Mouse (Mus musculus): Measurements from ENCODE around the gene 4933424G06Rik. TPM values are rescaled to one million over a fixed set of nuclear protein-coding genes. Genes with fewer than 3 reads are reported as not detected.
A peak's percentile ranks its signal among the peaks of the same experiment; 100 is the strongest.

Gene 4933424G06Rik
- polyA plus RNA-seq, 1 experiment from 2014 or later, result not detected

DNA sequence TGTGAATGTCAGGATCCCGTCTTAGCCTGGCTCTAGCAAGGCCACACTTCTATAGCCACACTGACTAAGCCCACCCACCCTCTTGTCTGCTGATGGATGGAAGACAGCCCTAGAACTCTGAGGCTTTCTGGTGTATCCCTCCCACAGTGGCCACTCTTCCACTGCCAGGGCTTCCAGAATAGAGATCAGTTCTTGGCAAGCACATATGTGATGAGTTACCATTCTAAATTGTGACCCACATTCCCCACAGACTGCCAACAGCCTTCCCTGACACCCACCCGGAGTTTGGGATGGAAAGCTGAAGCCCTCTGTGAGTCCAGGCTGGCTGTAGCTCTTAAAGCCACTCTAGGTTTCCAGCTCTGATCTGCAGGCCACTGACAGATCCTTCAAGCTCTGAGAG is 2.8 kb upstream of the 4933424G06Rik start:
- peak overlapping the region; percentile 16; the same call in 1 of the 2 replicates for H3K27ac ChIP-seq (ENCODE audit: low read length)
- no peaks in the 10 kb centered on the region for H3K27me3 ChIP-seq (ENCODE audit: control insufficient read depth, insufficient read depth, low read length)
- 56% methylated on average over 2 of the region's 2 CpGs for WGBS
- no peak overlapping the region for H3K4me3 ChIP-seq (ENCODE audit: low read length)
- ATAC-seq (replicated peaks; ENCODE audit: extremely low read depth, insufficient read depth, low FRiP score), result no peak
- peaks cover 21% of the 10 kb centered on the region for H3K4me1 ChIP-seq (ENCODE audit: control insufficient read depth, insufficient read depth, low read length)
- H3K4me2 ChIP-seq (ENCODE audit: low read depth, low read length), result no peak overlapping the region
- H3K9me3 ChIP-seq (replicated peaks; ENCODE audit: control insufficient read depth, low read length), result no peaks in the 10 kb centered on the region
- peaks cover 38% of the 10 kb centered on the region for H3K36me3 ChIP-seq (ENCODE audit: control insufficient read depth, insufficient read depth)
- no peak overlapping the region for H3K9ac ChIP-seq (ENCODE audit: low read length)

GRCm38 (mm10) chr1:36707797-36708196 is 2.2 kb upstream of the 4933424G06Rik start:
- no peak for ATAC-seq (replicated peaks; ENCODE audit: extremely low read depth, insufficient read depth, low FRiP score)
- Histone ChIP-seq H3K27ac (ENCODE audit: low read length) (no peak overlapping the region), H3K4me3 (ENCODE audit: low read length) (no peak overlapping the region), H3K27me3 (ENCODE audit: control insufficient read depth, insufficient read depth, low read length) (no peaks in the 10 kb centered on the region), H3K36me3 (ENCODE audit: control insufficient read depth, insufficient read depth) (peaks cover 32% of the 10 kb centered on the region), H3K9me3 (replicated peaks; ENCODE audit: control insufficient read depth, low read length) (no peaks in the 10 kb centered on the region), H3K4me2 (ENCODE audit: low read depth, low read length) (no peak overlapping the region), H3K9ac (ENCODE audit: low read length) (no peak overlapping the region), H3K4me1 (ENCODE audit: control insufficient read depth, insufficient read depth, low read length) (peaks cover 21% of the 10 kb centered on the region)
- 83% methylated on average over 3 of the region's 3 CpGs for WGBS

DNA sequence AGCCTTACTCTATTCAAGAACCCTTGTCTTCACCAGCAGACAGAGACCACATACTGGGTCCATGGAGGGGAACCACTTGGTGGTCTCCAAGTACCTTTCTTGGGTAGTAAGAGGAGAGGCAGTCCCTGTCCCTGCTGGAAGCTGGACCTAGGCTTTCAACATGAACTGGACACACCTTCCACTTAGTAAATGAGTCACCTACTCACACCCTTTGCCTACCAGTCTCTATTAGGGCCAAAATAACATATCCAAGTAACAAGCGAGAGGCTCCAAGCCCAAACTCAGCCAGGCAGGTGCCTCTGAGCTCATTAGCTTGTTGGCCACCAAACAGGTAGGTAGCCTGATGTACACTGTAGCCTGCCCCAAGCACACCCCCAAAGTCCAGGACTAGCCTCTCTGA is 1.3 kb upstream of the 4933424G06Rik start:
- Histone ChIP-seq H3K36me3 (ENCODE audit: control insufficient read depth, insufficient read depth) (peaks cover 24% of the 10 kb centered on the region), H3K9me3 (replicated peaks; ENCODE audit: control insufficient read depth, low read length) (no peaks in the 10 kb centered on the region), H3K27me3 (ENCODE audit: control insufficient read depth, insufficient read depth, low read length) (no peaks in the 10 kb centered on the region), H3K4me3 (ENCODE audit: low read length) (peak overlapping the region; percentile 93), H3K9ac (ENCODE audit: low read length) (peak overlapping the region; percentile 96), H3K4me2 (ENCODE audit: low read depth, low read length) (peak overlapping the region; percentile 89), H3K4me1 (ENCODE audit: control insufficient read depth, insufficient read depth, low read length) (peaks cover 21% of the 10 kb centered on the region), H3K27ac (ENCODE audit: low read length) (peak overlapping the region; percentile 90; the same call in 1 of the 2 replicates)
- WGBS, result 62% methylated on average over 1 of the region's 1 CpGs
- no peak for ATAC-seq (replicated peaks; ENCODE audit: extremely low read depth, insufficient read depth, low FRiP score)

DNA sequence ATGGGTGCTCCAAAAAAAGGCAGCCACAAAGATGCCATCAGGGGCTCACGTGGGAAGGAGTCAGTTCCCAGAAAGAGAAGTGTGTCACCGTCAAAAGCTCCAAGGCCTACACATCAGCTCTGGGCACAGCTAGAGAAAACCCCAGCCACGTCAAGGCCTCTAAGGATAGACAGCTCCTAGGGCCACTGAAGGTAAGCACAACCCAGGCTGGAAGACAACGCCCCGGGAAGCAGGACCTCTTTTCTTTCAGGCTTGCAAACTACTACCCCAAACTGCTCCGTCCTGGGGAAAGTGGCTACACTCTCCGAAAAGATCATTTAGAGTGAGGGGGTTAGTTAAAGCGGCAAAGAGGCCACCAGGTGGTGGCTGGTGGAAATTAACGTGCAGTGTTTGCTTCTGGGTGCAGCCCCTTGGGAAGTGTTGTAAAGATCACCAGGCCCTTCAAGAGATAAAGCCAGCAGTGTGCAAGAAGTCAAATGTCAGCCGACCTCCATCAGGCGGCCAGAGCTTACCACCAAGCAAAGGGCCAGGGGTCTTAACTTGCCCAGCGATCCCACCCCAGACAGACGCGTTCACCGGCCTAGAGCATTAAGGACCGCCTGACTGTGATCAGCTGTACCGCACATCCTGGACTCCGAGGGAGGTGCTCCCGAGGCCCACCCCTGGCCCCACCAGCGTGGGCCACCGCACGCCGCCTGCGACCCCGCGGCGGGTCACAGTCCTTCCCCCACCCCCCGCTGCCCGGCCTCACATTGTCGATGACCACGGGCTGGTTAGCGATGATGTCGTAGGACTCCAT is 695 bp upstream of the 4933424G06Rik start:
- Histone ChIP-seq H3K4me2 (ENCODE audit: low read depth, low read length) (peak overlapping the region; percentile 89), H3K9me3 (replicated peaks; ENCODE audit: control insufficient read depth, low read length) (no peaks in the 10 kb centered on the region; the same call in none of the 2 replicates), H3K9ac (ENCODE audit: low read length) (peak overlapping the region; percentile 96), H3K4me3 (ENCODE audit: low read length) (peak overlapping the region; percentile 93), H3K27me3 (ENCODE audit: control insufficient read depth, insufficient read depth, low read length) (no peaks in the 10 kb centered on the region), H3K36me3 (ENCODE audit: control insufficient read depth, insufficient read depth) (peaks cover 24% of the 10 kb centered on the region), H3K27ac (ENCODE audit: low read length) (peak overlapping the region; percentile 90), H3K4me1 (ENCODE audit: control insufficient read depth, insufficient read depth, low read length) (peaks cover 21% of the 10 kb centered on the region)
- peak; percentile 59 for ATAC-seq (replicated peaks; ENCODE audit: extremely low read depth, insufficient read depth, low FRiP score)
- under 1% methylated on average over 33 of the region's 33 CpGs for WGBS

DNA sequence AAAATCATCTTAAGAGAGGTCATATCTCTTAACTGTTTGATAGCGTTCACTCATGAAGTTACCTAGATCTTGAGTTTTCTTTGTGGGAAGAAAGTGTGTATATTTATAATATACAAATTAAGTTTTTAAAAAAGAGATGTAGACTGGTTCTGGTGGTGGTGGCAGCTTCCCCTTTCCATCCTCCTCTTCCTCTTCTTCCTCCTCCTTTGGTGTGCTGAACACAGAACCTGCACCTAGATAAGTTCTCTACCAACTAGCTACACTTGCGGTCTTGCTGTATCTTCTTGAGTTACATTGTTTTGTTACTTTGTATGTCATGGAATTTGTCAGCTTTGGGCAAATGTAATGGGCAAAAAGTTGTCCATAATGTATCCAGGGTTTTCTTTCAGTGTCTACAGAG is 1.2 kb downstream of the 4933424G06Rik start:
- Histone ChIP-seq H3K4me2 (ENCODE audit: low read depth, low read length) (no peak overlapping the region), H3K4me1 (ENCODE audit: control insufficient read depth, insufficient read depth, low read length) (peaks cover 21% of the 10 kb centered on the region), H3K9ac (ENCODE audit: low read length) (no peak overlapping the region), H3K27ac (ENCODE audit: low read length) (no peak overlapping the region), H3K27me3 (ENCODE audit: control insufficient read depth, insufficient read depth, low read length) (no peaks in the 10 kb centered on the region), H3K4me3 (ENCODE audit: low read length) (no peak overlapping the region), H3K9me3 (replicated peaks; ENCODE audit: control insufficient read depth, low read length) (no peaks in the 10 kb centered on the region; the same call in none of the 2 replicates), H3K36me3 (ENCODE audit: control insufficient read depth, insufficient read depth) (peaks cover 8% of the 10 kb centered on the region; the same call in 1 of the 2 replicates)
- no peak for ATAC-seq (replicated peaks; ENCODE audit: extremely low read depth, insufficient read depth, low FRiP score)
- 87% methylated on average over 2 of the region's 2 CpGs for WGBS

- Histone ChIP-seq H3K27ac (ENCODE audit: low read length) (no peak within 1 kb of the TSS), H3K4me1 (ENCODE audit: control insufficient read depth, insufficient read depth, low read length) (0 out of 2 replicates have a peak, but pooled peaks cover 3% of the 10 kb centered on the region), H3K4me3 (ENCODE audit: low read length) (no peak within 1 kb of the TSS), H3K27me3 (ENCODE audit: control insufficient read depth, insufficient read depth, low read length) (no peaks in the 10 kb centered on the region), H3K9me3 (replicated peaks; ENCODE audit: control insufficient read depth, low read length) (no peaks in the 10 kb centered on the region; the same call in none of the 2 replicates), H3K4me2 (ENCODE audit: low read depth, low read length) (no peak within 1 kb of the TSS), H3K9ac (ENCODE audit: low read length) (no peak within 1 kb of the TSS), H3K36me3 (ENCODE audit: control insufficient read depth, insufficient read depth) (no peaks in the 10 kb centered on the region)
- WGBS, result 75% methylated on average over 5 of the region's 5 CpGs
- ATAC-seq (replicated peaks; ENCODE audit: extremely low read depth, insufficient read depth, low FRiP score), result no peak
These were observed 4.4 kb downstream of the 4933424G06Rik start, which contains the start of gene Actr1b for GRCm38 (mm10) chr1:36714311-36714710. Gene Actr1b, minus strand, starts transcription at chr1:36714422.

- H3K4me3 ChIP-seq (ENCODE audit: low read length), result no peak overlapping the region
- H3K9ac ChIP-seq (ENCODE audit: low read length), result no peak overlapping the region
- no peak overlapping the region for H3K4me2 ChIP-seq (ENCODE audit: low read depth, low read length)
- no peaks in the 10 kb centered on the region; the same call in none of the 2 replicates for H3K9me3 ChIP-seq (replicated peaks; ENCODE audit: control insufficient read depth, low read length)
- H3K4me1 ChIP-seq (ENCODE audit: control insufficient read depth, insufficient read depth, low read length), result no peaks in the 10 kb centered on the region
- no peak for ATAC-seq (replicated peaks; ENCODE audit: extremely low read depth, insufficient read depth, low FRiP score)
- no peaks in the 10 kb centered on the region for H3K27me3 ChIP-seq (ENCODE audit: control insufficient read depth, insufficient read depth, low read length)
- WGBS, result 84% methylated on average over 1 of the region's 1 CpGs
- no peaks in the 10 kb centered on the region for H3K36me3 ChIP-seq (ENCODE audit: control insufficient read depth, insufficient read depth)
- H3K27ac ChIP-seq (ENCODE audit: low read length), result no peak overlapping the region
These were observed 8.8 kb downstream of the 4933424G06Rik start for GRCm38 (mm10) chr1:36718786-36719185.

DNA sequence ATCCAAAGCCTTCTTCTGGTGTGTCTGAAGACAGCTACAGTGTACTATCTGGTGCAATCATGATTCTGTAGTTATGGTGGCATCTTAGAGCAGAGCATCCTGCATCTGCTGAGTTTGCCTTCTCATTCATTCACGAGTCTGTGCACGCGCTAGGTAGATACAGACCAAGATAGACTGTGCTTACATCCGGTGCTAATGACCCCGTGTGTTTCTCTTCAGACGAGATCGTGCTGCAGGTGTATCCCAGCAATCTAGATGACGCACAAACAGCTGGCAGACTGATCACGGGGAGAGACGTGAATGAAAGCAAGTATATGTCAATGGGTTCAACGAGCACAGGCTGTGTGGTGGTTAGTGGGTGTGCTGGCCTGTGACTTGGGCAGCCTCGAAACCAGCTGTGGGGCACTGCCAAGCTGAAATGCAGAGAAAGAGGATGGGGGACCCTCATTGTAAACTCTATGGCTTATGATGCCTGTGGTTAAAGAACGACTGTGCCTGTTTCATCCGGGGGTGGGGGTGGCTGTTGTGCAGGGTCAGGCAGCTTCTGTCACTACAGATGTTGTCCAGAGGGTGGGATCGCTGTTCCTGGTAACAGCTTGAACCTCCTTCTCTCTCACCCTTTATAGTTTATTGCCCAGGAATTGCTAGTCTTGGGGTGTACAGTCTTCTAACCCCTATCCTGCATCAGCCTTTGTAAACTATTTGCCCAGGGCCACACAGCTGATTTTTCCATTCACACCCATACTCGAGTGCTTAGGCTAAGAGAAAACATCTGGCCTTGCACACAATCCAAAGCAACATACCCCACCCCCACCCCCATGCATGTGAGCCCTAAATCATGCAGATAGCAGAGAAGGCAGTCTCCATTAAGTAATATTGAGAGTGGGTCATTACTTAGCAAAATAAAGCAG is 13.5 kb downstream of the 4933424G06Rik start:
- Histone ChIP-seq H3K4me3 (ENCODE audit: low read length) (no peak overlapping the region), H3K27me3 (ENCODE audit: control insufficient read depth, insufficient read depth, low read length) (no peaks in the 10 kb centered on the region), H3K27ac (ENCODE audit: low read length) (no peak overlapping the region), H3K4me2 (ENCODE audit: low read depth, low read length) (no peak overlapping the region), H3K9ac (ENCODE audit: low read length) (no peak overlapping the region), H3K9me3 (replicated peaks; ENCODE audit: control insufficient read depth, low read length) (no peaks in the 10 kb centered on the region), H3K4me1 (ENCODE audit: control insufficient read depth, insufficient read depth, low read length) (no peaks in the 10 kb centered on the region), H3K36me3 (ENCODE audit: control insufficient read depth, insufficient read depth) (no peaks in the 10 kb centered on the region)
- 73% methylated on average over 16 of the region's 16 CpGs for WGBS
- no peak for ATAC-seq (replicated peaks; ENCODE audit: extremely low read depth, insufficient read depth, low FRiP score)
